Mouse (Mus musculus) liver, adult (tissue): ENCODE data around the gene Nrxn3.

Experiments used
- GATA4 ChIP-seq: IDR thresholded peaks from 2 replicates; pipeline ENCODE4 v1.6.1; 2014; ENCODE audit warnings: mild to moderate bottlenecking, low read length; ENCODE audit not compliant: insufficient replicate concordance

Nrxn3 gene

DNA sequence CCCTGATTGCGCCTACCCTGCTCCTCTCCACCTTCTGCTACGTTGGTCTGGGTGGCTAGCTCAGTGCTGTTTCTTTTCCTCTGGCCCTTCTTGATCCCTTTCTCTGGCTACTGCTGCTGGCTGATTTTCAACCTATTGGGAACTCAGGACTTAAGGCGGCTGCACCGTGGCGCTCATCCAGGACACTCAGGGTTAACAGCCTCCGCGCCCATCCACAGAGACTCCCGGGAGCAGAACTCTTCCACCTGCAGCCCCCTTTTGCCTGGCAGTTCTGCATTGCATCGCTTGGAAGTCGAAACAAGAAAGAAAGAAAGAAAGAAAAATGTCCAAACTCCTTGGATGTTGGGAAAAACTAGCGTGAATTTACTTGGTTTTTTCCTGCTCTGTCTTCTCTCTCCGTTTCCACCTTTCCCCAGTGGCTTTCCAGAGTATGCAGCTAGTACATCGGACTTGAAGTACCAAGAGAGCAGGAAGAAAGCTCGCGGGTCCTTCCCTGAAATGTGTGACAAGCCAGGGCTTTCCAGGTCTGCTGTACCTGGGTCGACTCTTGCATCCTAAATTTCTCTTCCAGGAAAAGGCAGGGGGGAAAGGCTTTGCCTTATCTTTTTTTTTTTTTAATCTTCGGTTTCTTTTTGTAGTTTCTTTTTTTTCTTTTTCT, 1090.0 kb downstream of the Nrxn3 start:
- no peak for TF ChIP-seq GATA4

DNA sequence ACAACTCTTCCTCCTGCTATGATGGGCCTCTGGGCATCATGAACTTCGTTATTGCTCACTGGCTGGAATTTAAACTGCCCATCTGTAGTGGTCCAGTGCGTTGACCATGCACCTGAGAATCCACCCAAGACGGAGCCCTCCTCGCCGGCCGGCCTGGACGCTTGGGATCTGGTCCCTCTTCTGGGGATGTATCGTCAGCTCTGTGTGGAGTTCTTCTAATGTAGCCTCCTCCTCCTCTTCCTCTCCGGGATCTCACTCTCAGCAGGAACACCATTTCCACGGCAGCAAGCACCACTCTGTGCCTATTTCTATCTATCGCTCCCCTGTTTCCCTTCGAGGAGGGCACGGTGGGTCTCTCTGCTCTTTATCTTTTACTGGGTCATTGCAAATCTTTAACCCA, 1090.6 kb downstream of the Nrxn3 start:
- no peak for TF ChIP-seq GATA4

DNA sequence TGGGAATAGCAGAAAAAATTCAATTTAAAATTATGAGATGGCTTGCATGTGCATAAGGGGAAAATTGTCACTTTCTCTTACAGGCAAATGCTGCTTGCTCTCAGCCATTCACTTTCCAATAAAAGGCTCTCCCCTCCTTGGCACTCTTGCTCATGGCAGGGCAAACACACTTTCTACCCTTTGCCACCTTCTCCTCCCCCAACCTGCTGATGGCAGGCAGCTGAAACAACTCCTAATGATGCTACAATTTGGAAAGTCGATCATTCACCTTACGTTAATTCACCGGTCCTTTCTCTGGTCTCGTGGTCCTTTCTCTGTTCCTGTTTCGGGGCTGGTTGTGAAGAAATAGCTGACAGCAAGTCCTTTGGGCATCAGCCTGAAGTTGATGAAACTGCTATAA, 1091.0 kb downstream of the Nrxn3 start:
- no peak for TF ChIP-seq GATA4

DNA sequence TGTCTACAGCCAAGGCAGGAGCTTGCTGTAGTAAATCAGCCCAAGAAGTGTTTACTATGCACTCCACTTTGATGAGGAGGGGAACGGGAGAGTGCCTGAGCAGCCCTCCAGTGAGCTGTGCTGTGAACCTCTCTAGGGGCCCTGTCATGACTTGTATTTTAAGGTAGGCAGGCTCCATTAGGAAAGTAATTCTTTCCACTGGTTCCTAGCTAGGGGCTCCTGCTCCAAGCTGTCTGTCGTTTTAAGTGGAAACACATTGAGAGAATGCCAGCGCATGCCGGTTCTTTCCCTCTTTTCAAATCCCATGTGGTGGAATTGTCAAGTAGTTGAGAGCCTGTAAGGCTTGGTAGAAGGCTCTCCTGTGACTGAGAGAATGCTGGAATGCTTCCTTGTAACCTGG, 1091.9 kb downstream of the Nrxn3 start:
- TF ChIP-seq GATA4, result no peak

DNA sequence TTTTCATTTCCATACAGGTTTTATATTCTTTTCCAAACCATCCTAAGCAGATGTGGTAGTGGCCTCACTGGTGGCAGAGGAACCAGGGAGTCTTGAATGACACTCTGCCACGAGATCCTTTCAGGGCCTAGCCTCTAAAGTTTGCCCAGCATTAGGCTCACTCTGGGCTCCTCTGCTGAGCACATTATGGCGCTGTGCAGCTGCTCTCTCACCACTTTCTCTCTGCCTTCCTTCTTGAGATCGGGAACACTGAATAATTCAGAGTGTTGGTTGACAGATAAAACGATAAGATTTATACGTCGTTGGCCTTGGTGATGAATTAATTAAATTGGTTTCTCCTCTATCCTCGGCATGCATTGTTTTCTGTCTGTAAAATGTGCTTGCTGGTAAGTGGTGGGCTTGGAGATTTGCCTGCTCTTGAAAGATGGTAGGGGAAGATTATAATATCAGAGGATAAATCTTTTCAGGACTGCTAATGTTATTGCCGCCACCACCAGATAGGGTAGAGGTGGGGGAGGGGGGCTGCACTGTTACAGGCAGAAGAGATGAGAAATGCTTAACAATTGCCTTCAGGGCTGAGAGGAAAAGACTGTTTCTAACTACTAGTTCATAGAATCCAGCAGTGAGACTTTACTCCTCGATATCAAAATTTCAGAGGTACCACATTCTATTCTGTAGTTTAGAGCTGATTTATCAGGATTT, 1094.5 kb downstream of the Nrxn3 start:
- no peak for TF ChIP-seq GATA4

DNA sequence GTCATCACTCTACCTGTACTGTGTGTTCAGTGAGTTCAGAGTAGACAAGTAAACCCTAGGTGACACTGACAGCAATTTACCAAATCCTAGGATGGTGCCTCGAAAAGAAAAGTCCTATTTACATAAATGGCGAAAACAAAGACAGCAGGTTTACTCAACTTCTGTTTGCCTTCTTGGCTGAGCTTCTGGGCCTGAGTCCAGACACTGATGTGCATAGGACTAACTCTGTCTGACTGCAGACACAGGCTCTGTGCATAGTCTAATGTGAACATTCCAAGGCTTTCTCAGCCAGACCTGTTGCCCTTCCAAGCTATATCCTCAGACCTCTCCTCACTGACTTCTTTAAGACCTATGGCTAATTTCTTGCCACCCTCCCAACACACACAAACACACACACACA, 1095.5 kb downstream of the Nrxn3 start:
- TF ChIP-seq GATA4, result no peak

DNA sequence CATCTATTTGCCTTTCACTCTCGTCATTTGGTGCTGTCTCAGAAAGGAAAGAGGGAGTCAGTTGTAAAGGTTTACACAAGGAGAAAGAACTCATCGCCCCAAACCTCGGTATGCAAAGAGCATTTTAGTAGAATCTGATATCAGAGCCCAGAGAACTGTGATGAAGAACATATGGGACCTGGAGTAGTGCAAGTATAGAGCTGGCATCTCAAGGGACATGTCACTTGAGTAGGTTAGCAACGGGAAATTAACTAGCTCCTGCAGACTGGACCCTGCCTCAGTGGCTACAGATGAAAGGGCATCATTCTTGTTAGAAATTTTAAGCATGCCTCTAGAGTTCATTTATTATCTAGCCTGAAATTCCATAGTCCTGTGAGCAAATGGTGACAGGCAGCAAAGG, 1099.5 kb downstream of the Nrxn3 start:
- TF ChIP-seq GATA4, result no peak

DNA sequence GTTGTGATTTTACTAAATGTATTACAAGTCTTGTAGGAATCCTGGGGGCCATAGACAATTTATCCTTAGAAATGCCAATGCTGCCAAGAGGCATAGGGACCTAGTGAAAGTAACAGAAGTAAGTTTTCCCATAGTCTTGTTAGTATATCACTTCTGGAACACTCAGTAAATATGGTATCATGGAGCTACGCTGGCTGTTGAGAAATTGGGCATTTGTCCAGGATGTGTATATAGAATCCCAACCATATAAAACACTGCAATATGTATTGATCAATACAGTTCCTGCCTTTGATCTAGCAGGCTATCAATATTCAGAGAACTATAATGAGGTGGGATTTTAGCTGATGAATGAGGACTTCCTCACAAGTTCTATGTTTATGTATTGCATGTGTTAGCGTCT, 1107.3 kb downstream of the Nrxn3 start:
- no peak for TF ChIP-seq GATA4

DNA sequence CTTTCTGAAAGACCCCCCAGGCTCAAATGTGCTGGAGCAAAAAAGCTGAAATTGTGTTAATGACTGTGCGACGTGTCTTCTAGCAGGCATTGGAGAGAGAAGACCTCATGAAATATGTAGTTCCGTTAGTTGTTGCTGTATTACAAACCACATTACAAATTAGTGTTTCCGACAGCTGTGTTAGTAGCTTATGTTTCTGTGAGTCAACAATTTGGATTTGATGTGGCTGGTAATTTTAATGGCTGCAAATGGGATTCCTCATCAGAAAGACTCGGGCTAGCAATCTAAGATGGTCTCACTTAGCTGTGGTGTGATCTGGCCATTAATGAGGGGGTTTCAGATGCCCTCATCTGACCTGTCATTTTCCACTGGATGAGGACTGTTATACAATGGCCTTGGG, 1107.7 kb downstream of the Nrxn3 start:
- TF ChIP-seq GATA4, result no peak

DNA sequence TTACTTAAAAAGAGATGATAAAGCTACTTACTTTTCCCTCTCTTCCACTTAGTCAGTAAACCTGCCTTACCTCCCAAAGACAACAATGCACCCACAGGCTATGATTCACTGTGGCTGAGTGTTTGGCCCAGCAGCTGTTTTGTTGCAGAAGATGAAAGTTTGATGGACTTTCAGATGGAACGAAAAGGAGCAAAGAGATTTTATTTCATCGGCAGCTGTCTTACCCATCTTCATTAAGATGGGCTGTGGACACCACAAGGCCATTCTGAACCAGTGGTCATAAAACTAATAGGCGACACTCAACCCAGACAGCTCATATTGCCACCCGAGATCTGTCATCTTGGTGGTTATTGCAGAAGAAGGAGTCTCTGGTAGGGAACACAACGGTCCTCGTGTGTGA, 1108.6 kb downstream of the Nrxn3 start:
- TF ChIP-seq GATA4, result no peak

DNA sequence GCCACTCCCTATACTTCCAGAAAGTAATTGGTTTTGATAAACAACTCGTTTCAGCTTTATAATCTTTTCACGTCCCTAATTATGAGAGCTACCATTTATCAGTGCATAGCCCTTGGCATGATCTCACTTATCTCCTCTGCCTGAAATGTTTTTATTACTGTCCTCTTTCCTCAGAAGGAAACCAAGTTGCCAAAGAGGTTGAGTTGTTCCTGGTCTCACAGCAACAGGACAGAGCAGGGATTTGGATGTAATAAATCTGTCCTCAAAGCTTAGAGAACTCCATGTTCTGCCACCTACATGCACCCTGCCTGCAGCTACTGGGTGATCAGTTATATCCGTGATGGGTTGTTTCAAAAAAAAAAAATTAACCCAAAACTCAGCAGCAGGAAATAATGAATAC, 1113.6 kb downstream of the Nrxn3 start:
- TF ChIP-seq GATA4, result no peak

DNA sequence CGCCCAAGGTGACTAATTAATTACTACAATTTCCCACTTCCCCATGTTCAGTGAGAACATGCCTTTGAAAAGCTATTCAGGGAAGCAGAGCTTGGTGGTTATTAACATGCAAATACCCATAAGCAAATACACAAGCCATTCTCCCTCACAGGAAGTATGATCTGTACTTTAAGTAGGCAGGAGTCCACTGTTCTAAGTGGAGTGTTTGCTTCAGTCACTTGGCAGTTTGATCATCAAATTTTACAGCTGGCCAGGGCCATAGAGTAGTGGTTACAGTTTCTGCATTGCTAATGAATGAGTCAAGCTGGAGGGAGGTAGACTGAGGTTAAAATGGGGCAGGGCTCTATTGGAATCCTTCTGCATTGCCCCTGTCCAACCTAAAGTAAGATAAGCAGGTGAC, 1120.2 kb downstream of the Nrxn3 start:
- no peak for TF ChIP-seq GATA4

DNA sequence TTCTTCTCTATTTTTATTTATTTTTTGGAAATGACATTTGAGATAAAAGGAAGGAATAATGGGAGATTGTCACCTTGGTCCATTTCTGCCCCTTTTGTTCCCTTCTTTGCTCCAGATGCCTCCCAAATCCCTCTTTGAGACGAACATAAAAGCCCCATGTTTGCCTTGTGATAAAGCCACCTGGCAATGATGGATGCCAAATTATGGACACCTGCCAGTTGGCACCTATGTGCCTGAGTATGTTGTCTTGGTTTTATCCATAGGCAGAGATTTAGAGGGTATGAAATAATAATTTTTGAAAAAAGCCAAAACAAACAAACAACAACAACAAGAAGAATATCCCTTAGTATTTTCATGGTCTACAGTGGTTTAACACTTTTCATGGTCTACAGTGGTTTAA, 1125.4 kb downstream of the Nrxn3 start:
- no peak for TF ChIP-seq GATA4

DNA sequence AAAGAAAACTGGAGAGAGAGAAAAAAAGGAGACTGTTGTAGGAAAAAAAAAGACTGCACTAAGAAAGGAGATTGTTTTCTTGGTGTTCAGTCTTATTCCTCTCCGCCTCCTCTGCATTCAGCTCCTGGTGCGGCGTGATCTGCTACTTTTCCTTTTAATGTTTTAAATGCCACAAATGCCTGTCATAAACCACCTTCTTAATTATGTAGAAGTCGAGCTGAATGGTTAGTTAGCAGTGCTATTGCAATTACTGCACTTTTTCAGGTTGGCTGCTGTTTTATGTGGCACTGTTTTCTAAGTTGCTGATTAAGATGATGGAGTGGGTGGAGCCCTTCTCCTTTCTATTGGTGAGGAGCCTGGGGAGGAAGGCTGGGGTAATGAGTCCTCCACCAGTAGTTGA, 1131.7 kb downstream of the Nrxn3 start:
- TF ChIP-seq GATA4, result no peak

DNA sequence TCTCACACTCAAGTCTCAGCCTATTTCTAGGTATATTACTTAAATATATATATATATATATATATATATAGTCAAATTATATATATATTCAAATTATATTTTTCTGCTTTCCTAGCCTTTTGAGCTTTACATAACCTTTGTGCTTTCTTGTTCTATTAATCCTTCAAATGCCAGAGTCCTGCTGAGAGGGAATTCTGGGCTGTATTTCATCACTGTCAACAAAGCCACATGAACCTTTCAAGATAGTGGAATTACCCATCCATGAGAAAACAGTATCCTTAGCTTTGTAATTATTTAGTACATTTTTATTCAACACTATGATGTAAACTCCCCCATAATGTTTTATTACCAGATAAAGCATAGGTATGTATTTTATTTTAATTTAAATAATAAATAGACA, 1144.4 kb downstream of the Nrxn3 start:
- TF ChIP-seq GATA4, result no peak

DNA sequence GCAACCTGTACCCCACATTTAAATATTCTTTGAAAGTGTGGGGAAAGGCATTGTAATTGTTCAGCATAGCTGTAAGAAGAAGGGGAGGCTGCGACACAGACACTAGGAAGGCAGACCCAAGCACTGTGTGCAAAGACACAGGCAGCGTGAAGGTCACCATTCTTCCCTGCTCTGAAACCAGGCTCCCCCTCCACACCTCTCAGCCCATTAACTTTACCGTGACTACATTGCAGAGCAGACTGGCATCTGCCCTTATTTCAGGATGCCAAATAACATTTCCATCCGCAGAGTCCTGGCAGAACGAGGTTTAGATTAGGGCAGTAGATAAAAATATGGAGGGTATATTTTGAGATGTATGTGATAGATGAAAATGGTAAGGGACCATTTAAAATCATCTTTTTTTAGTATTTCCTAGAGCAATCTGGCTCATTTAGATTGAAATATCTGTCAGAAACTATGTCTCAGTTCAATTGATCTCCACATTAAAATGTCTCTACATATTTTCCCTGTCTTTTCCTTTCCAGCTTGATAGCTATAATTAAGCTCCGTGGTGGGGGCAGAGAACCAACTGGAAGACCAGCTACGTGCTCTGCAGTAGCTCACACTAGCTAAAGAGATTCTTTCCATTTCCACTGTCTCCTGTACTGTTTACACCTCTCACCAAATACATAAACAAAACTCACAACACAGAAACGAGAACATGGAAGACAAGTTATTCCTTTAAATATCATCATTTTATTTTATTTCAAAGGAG, 1160.1 kb downstream of the Nrxn3 start:
- TF ChIP-seq GATA4, result no peak
